Mouse (Mus musculus): ENCODE measurements at regions not wholly inside any gene's neighbourhood (a gene's known extent, or its start where the extent isn't known, plus 50 kb on each side); places are given as distances from the start of the nearest gene placed in this dataset.

DNA sequence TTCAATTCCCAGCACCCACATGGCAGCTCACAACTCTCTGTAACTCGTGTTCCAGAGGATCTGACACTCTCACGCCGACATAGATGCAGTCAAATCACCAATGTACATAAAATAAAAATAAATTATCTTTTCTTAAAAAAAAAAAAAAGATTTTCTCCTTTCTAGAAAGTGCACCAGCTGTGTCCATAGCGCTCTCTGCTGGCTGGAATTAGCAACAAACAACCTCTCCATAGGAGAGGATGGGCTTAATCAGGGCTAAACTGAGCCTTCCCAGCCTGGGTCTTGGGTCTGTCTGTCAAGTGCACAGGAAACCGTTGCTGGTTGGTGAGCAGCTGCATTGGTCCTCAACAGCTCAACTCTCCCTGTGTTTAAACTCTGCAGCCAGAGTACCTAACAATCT, 247.8 kb downstream of the Suds3 start:
- no peak for TF ChIP-seq GATA4 (IDR thresholded peaks at IDR 0.05; ENCODE audit: insufficient replicate concordance, low read length)

DNA sequence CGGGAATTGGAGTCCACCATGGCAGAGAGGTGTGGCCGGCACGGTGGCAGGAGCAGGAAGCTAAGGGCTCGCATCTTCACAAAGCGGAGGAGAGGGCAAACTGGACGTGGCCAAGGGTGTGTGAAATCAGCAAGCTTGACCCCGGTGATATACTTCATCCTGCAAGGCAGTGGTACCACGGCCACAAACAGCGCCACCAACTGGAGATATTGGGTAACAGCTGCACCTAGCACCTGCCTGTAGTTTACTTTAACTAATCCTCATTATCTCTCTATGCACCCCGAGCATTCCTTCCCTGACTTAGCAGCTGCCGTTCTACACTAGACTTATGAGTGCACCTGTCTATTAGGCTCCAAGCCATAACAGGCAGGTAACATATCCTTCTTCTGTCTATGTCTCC, 251.6 kb downstream of the Suds3 start:
- TF ChIP-seq GATA4 (IDR thresholded peaks at IDR 0.05; ENCODE audit: insufficient replicate concordance, low read length): no peak

DNA sequence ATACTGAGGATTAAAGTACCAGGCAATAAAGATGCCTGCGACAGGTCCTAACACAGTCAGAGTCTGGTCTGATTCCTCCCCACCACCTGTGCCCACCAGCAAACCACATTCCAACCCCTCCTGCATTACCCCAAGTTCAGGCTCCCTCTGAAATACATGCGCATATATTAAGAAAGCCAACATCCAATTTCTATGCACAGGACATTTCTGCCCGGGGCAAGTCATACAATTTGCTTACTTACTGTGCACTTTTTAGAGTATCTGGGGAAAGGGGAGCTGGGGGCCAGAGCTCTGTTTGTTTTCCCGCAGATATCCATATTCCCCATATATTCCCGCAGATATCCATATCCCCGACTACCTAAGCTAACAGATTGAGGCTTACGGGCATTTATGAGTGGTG, 261.1 kb upstream of the Srrm4 start:
- no peak for TF ChIP-seq GATA4 (IDR thresholded peaks at IDR 0.05; ENCODE audit: insufficient replicate concordance, low read length)

GRCm38 (mm10) chr5:116831874-116832273, 240.3 kb upstream of the Srrm4 start:
- no peak for TF ChIP-seq GATA4 (IDR thresholded peaks at IDR 0.05; ENCODE audit: insufficient replicate concordance, low read length)

- no peak for TF ChIP-seq GATA4 (IDR thresholded peaks at IDR 0.05; ENCODE audit: insufficient replicate concordance, low read length)
Measured at GRCm38 (mm10) chr5:116829771-116830170, 238.2 kb upstream of the Srrm4 start.

- TF ChIP-seq GATA4 (IDR thresholded peaks at IDR 0.05; ENCODE audit: insufficient replicate concordance, low read length): no peak
Measured at GRCm38 (mm10) chr5:116823260-116823659, 231.6 kb upstream of the Srrm4 start.

GRCm38 (mm10) chr5:116822141-116822540, 230.5 kb upstream of the Srrm4 start:
- no peak for TF ChIP-seq GATA4 (IDR thresholded peaks at IDR 0.05; ENCODE audit: insufficient replicate concordance, low read length)

GRCm38 (mm10) chr5:116809799-116810198, 218.2 kb upstream of the Srrm4 start:
- no peak for TF ChIP-seq GATA4 (IDR thresholded peaks at IDR 0.05; ENCODE audit: insufficient replicate concordance, low read length)

- no peak for TF ChIP-seq GATA4 (IDR thresholded peaks at IDR 0.05; ENCODE audit: insufficient replicate concordance, low read length)
Measured at GRCm38 (mm10) chr5:116809001-116809759, 217.6 kb upstream of the Srrm4 start.

DNA sequence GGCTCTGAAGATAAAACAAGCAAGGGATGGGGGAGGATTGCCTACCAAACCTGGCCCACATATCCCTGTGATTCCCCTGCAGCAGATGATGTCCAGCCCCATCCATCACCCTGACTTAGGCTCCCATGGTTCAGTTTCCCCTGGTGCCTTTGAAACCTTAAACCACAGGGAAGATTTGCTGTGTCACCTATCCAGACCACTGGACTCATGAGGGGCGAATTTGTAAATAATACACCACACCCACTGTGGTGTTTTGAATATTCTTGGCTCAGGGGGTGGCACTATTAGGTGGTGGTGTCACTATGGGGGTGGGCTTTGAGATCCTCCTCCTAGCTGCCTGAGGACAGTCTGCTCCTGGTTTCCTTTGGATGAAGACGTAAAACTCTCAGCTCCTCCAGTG, 205.8 kb upstream of the Srrm4 start:
- TF ChIP-seq GATA4 (IDR thresholded peaks at IDR 0.05; ENCODE audit: insufficient replicate concordance, low read length): no peak

DNA sequence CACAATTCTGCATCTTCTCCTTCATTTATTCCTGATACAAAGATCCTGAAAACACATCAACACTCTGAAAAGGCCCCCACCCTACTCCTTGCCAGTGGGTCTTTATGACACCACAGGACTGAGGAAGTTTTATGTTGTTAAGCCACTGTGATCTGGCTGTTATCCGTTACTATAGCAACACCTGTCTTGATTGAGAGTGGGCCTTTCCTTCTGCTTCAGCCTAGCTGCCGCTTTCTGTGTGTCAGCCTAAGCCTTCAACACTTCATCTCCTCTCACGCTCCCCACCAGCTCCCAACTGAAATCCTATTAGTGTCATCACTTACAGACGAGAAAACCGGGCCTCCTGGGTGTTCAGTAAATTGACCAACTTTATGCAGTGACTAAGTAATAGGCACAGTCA, 203.6 kb upstream of the Srrm4 start:
- no peak for TF ChIP-seq GATA4 (IDR thresholded peaks at IDR 0.05; ENCODE audit: insufficient replicate concordance, low read length)

- no peak for TF ChIP-seq GATA4 (IDR thresholded peaks at IDR 0.05; ENCODE audit: insufficient replicate concordance, low read length)
Measured at GRCm38 (mm10) chr5:116790419-116790818, 198.8 kb upstream of the Srrm4 start.

- no peak for TF ChIP-seq GATA4 (IDR thresholded peaks at IDR 0.05; ENCODE audit: insufficient replicate concordance, low read length)
Measured at GRCm38 (mm10) chr5:116789859-116790258, 198.2 kb upstream of the Srrm4 start.

- TF ChIP-seq GATA4 (IDR thresholded peaks at IDR 0.05; ENCODE audit: insufficient replicate concordance, low read length): no peak
Measured at GRCm38 (mm10) chr5:116776450-116776849, 184.8 kb upstream of the Srrm4 start.

DNA sequence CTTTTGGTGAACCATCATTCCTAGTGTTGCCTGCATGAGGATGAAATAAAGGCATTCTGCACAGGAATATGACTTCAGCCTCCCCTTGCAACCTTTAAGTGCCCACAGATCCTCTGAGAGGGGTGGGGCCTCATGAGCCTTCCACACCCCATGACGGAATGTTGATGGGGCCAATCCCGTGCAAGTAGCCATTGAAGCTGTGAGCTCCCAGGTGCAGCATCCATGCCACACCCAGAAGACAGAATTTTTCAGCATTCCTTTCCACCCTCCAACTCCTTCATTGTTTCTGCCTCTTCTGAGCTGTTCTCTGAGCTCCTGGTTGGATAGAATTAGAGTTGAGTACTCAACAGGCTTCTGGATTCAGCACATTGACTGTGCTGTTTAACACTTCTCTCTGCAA, 174.6 kb upstream of the Srrm4 start:
- no peak for TF ChIP-seq GATA4 (IDR thresholded peaks at IDR 0.05; ENCODE audit: insufficient replicate concordance, low read length)

DNA sequence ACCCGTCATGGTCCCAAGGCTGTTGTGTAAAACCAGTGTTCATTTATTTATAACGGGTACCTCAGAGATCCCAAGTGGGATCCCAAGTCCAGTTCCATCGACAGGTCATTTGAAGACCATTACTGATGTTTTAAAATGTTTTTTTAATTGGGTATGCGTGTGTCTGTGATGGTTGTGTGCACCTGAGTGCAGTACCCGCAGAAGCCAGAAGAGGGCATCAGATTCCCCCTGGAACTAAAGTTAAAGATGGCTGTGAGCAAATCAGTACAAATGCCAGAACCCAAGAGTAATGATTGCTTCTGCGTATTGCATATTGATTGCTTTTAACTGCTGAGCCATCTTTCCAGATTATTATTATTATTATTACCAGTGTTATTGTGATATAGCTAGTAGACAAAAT, 169.7 kb upstream of the Srrm4 start:
- TF ChIP-seq GATA4 (IDR thresholded peaks at IDR 0.05; ENCODE audit: insufficient replicate concordance, low read length): no peak

- TF ChIP-seq GATA4 (IDR thresholded peaks at IDR 0.05; ENCODE audit: insufficient replicate concordance, low read length): no peak
Measured at GRCm38 (mm10) chr5:116758687-116759086, 167.1 kb upstream of the Srrm4 start.

All from liver, adult (tissue).